Mouse (Mus musculus): ENCODE results near the gene Lyrm9. TPM values are rescaled to one million over a fixed set of nuclear protein-coding genes. Genes with fewer than 3 reads are reported as not detected.
"Not testable (repeated sequence)": the region's sequence is repeated elsewhere in the genome, so short reads cannot be mapped to it uniquely, and the experiment has no call there.

Lyrm9 gene
- total RNA-seq, 2 experiments from 2014 or later = 10.0 to 13.8 TPM

GRCm38 (mm10) chr11:78847884-78848848, 21.8 kb downstream of the Lyrm9 start:
- DNase-seq = no peak
- intact Hi-C loops (cut with DNase I) = no loop called here

- no peak for DNase-seq
- intact Hi-C loops (cut with DNase I) = no loop called here
These were observed 23.5 kb downstream of the Lyrm9 start for GRCm38 (mm10) chr11:78849859-78850258.

GRCm38 (mm10) chr11:78851216-78851870, 25.0 kb downstream of the Lyrm9 start:
- no peak for DNase-seq
- intact Hi-C loops (cut with DNase I) = no loop called here

- intact Hi-C loops (cut with DNase I) = no loop called here
- DNase-seq = no peak
These were observed 25.5 kb downstream of the Lyrm9 start for GRCm38 (mm10) chr11:78851871-78852265.

GRCm38 (mm10) chr11:78852529-78852928, 26.1 kb downstream of the Lyrm9 start:
- intact Hi-C loops (cut with DNase I) = no loop called here
- DNase-seq = no peak

GRCm38 (mm10) chr11:78856310-78856709, 29.9 kb downstream of the Lyrm9 start:
- intact Hi-C loops (cut with DNase I) = loop anchor here (1.0 to 2.0 kb wide), 2 partner anchors 66 to 100 kb away; no protein-coding TSS in a partner anchor
- DNase-seq = peak; percentile 75 to 79

GRCm38 (mm10) chr11:78857611-78858010, 31.2 kb downstream of the Lyrm9 start:
- no peak for DNase-seq
- intact Hi-C loops (cut with DNase I) = loop anchor here (2.0 kb wide), 1 partner anchor 99 kb away; no protein-coding TSS in a partner anchor

GRCm38 (mm10) chr11:78863898-78864297, 37.5 kb downstream of the Lyrm9 start:
- intact Hi-C loops (cut with DNase I) = no loop called here
- DNase-seq = no peak

GRCm38 (mm10) chr11:78864567-78865278, 38.3 kb downstream of the Lyrm9 start:
- intact Hi-C loops (cut with DNase I) = no loop called here
- no peak for DNase-seq

GRCm38 (mm10) chr11:78865314-78865713, 38.9 kb downstream of the Lyrm9 start:
- DNase-seq = no peak
- intact Hi-C loops (cut with DNase I) = no loop called here

GRCm38 (mm10) chr11:78866486-78866885, 40.1 kb downstream of the Lyrm9 start:
- intact Hi-C loops (cut with DNase I) = no loop called here
- no peak for DNase-seq

- no peak for DNase-seq
- intact Hi-C loops (cut with DNase I) = no loop called here
These were observed 41.3 kb downstream of the Lyrm9 start for GRCm38 (mm10) chr11:78867696-78868095.

- intact Hi-C loops (cut with DNase I) = not testable (repeated sequence)
These were observed 42.8 kb downstream of the Lyrm9 start for GRCm38 (mm10) chr11:78869205-78869604.

GRCm38 (mm10) chr11:78870891-78871290, 44.5 kb downstream of the Lyrm9 start:
- intact Hi-C loops (cut with DNase I) = no loop called here
- DNase-seq = no peak

More at GRCm38 (mm10) chr11:78869205-78869604, 42.8 kb downstream of the Lyrm9 start:
- DNase-seq = not testable (repeated sequence)

GRCm38 (mm10) chr11:78872782-78873181, 46.4 kb downstream of the Lyrm9 start:
- no peak for DNase-seq
- intact Hi-C loops (cut with DNase I) = no loop called here

GRCm38 (mm10) chr11:78879727-78880126, 53.3 kb downstream of the Lyrm9 start:
- intact Hi-C loops (cut with DNase I) = no loop called here

GRCm38 (mm10) chr11:78886693-78887092, 60.3 kb downstream of the Lyrm9 start:
- no peak for DNase-seq
- intact Hi-C loops (cut with DNase I) = no loop called here

More at GRCm38 (mm10) chr11:78879727-78880126, 53.3 kb downstream of the Lyrm9 start:
- DNase-seq = no peak

GRCm38 (mm10) chr11:78887102-78887971, 61.0 kb downstream of the Lyrm9 start:
- DNase-seq = peak; percentile 51 to 66
- intact Hi-C loops (cut with DNase I) = no loop called here

- intact Hi-C loops (cut with DNase I) = no loop called here
- no peak for DNase-seq
These were observed 62.8 kb downstream of the Lyrm9 start for GRCm38 (mm10) chr11:78889156-78889555.
